Mouse (Mus musculus): Measurements from ENCODE around the gene Chil3.

DNA sequence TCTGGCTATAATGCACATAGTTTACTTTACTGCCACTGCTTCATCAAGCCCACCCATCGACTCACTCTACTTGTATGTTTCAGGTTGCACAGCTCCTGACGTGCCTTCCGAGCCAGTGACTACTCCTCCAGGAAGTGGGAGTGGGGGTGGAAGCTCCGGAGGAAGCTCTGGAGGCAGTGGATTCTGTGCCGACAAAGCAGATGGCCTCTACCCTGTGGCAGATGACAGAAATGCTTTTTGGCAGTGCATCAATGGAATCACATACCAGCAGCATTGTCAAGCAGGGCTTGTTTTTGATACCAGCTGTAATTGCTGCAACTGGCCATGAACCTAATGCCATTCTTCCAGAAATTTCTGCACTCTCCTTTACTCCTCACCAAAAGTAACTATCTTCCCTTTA, 35.7 kb downstream of the Chil3 start:
- TF ChIP-seq USF1 (IDR thresholded peaks at IDR 0.05; ENCODE audit: low read depth) (no peak), POLR2AphosphoS2 (IDR thresholded peaks at IDR 0.05; ENCODE audit: insufficient read length, low read depth) (no peak), E2F4 (IDR thresholded peaks at IDR 0.05; ENCODE audit: insufficient read depth) (no peak), CEBPB (IDR thresholded peaks at IDR 0.05; ENCODE audit: insufficient read depth, poor library complexity, severe bottlenecking) (no peak), POLR2A (IDR thresholded peaks at IDR 0.05; ENCODE audit: insufficient read length, low read depth) (no peak), SRF (IDR thresholded peaks at IDR 0.05; ENCODE audit: control insufficient read depth, insufficient read length, low read depth) (no peak), MYOG (IDR thresholded peaks at IDR 0.05; ENCODE audit: control insufficient read depth in 1 of 3, insufficient read depth in 1 of 3, insufficient read length in 2 of 3, low read depth in 2 of 3) (no peak), MAX (IDR thresholded peaks at IDR 0.05; ENCODE audit: low read depth) (no peak)
